Mouse (Mus musculus): Measurements from ENCODE around the gene Ino80b.

- no peak; the same call in 1 of the 2 replicates for TF ChIP-seq CTCF (IDR thresholded peaks at IDR 0.05; ENCODE audit: extremely low read depth, insufficient read depth, insufficient read length, insufficient replicate concordance)
- TF ChIP-seq POLR2A (IDR thresholded peaks at IDR 0.05; ENCODE audit: low read depth, low read length), result peak; percentile 61
Observed at GRCm38 (mm10) chr6:83108762-83109668, 16.2 kb downstream of the Ino80b start, which contains the start of gene Mrpl53.
